In genomic region chr2:181332542-181332941, GRCm38 (mm10) we compare ENCODE assay signal across 14 mouse cellular contexts. TPM values are rescaled to one million over a fixed set of nuclear protein-coding genes. Genes with fewer than 3 reads are reported as not detected.
"Had no signal": no experiment of that assay in that cellular context is flagged by ENCODE, and none has a peak within 500 bp of the region (broad histone marks: within the 10 kb centered on the region; RNA-seq: fewer than 3 reads in every experiment).

No protein-coding gene starts in this region.

- DNase-seq: lung, adult 18-20 months; lung, embryonic 14.5 days; lung, postnatal 10 days; lung, postnatal 4 days; right cerebral cortex, postnatal 14 days; thymus, adult 2 months; thymus, postnatal 25 days; thymus, postnatal 4 days had no signal

- ATAC-seq: midbrain, embryonic 13.5 days; midbrain, embryonic 15.5 days had no signal

RNA-seq across cellular contexts. Expression of gene Stmn3, which starts 18.2 kb away (rescaled TPM):
- total RNA-seq: megakaryocyte, adult 5-6 weeks; megakaryocyte-erythroid progenitor cell, adult 5-6 weeks; monocyte, adult 5-6 weeks; neutrophil, adult 5-6 weeks had no signal
